Mouse (Mus musculus) liver, postnatal 0 days (tissue): Measurements from ENCODE around the gene Txnip. TPM values are rescaled to one million over a fixed set of nuclear protein-coding genes. Genes with fewer than 3 reads are reported as not detected.

Experiments used
- ATAC-seq: fragments of 200-750 bp; cut with Nextera tagmentation; 2 replicates; pipeline ENCODE4 v1.8.0; 2017; ENCODE audit warnings: mild to moderate bottlenecking, moderate library complexity
- DNase-seq: peaks from one replicate; pipeline ENCODE4 v3.0.0-alpha.2; 2016
- H3K27ac ChIP-seq: fragments of 300-500 bp; sonication (generic); 2 replicates; pipeline ENCODE4 v1.5.1; 2014; ENCODE audit warnings: antibody characterized with exemption, moderate library complexity, mild to moderate bottlenecking, low read depth
- H3K27me3 ChIP-seq: fragments of 300-500 bp; sonication (generic); 2 replicates; pipeline ENCODE4 v1.6.1; 2014; ENCODE audit warnings: low read length, control low read depth, mixed read lengths; ENCODE audit not compliant: insufficient read depth
- H3K36me3 ChIP-seq: fragments of 300-500 bp; sonication (generic); replicated peaks from 2 replicates; pipeline ENCODE4 v1.6.1; 2014; ENCODE audit warnings: mild to moderate bottlenecking, control low read depth, low read length, moderate library complexity, mixed read lengths; ENCODE audit not compliant: insufficient read depth
- H3K4me1 ChIP-seq: fragments of 300-500 bp; sonication (generic); 2 replicates; pipeline ENCODE4 v1.6.1; 2014; ENCODE audit warnings: antibody characterized with exemption, mild to moderate bottlenecking, control low read depth; ENCODE audit not compliant: insufficient read depth
- H3K4me2 ChIP-seq: fragments of 300-500 bp; sonication (generic); 2 replicates; pipeline ENCODE4 v1.6.1; 2014; ENCODE audit warnings: low read depth, mild to moderate bottlenecking, low read length, moderate library complexity, mixed read lengths
- H3K4me3 ChIP-seq: fragments of 300-500 bp; sonication (generic); 2 replicates; pipeline ENCODE4 v1.5.1; 2014; ENCODE audit warnings: low read depth, low read length
- H3K9ac ChIP-seq: fragments of 300-500 bp; sonication (generic); replicated peaks from 2 replicates; pipeline ENCODE4 v1.6.1; 2014; ENCODE audit warnings: mild to moderate bottlenecking, moderate library complexity
- H3K9me3 ChIP-seq: fragments of 300-500 bp; sonication (generic); 2 replicates; pipeline ENCODE4 v1.6.1; 2016; ENCODE audit warnings: mild to moderate bottlenecking, control low read depth, low read length, mixed read lengths
- CTCF ChIP-seq: sonication (generic); IDR thresholded peaks from 2 replicates; pipeline ENCODE4 v1.5.1; 2016; ENCODE audit warnings: antibody characterized with exemption, low read depth
- EP300 ChIP-seq: IDR thresholded peaks from 2 replicates; pipeline ENCODE4 v1.6.1; 2016; ENCODE audit warnings: antibody characterized with exemption, low read depth, mild to moderate bottlenecking
- WGBS: fragments of 180-500 bp; shearing (Covaris S2); extraction: QIAGEN DNeasy Blood & Tissue Kit; methylation state at CpG from one replicate; pipeline ENCODE4 v1.1.7; 2014; ENCODE audit not compliant: insufficient replicate concordance; 5-methylcytosine and 5-hydroxymethylcytosine counted together
- polyA plus RNA-seq: library from polyadenylated mRNA; unstranded; fragments of >200 nt; fragmentation: Nextera tagmentation; extraction: Ambion mirVana; gene quantifications from 2 replicates; pipeline ENCODE4 v1.2.1, GENCODE M21; 2015

The Txnip gene
- polyA plus RNA-seq, 1 experiment from 2014 or later = 72.4 TPM

DNA sequence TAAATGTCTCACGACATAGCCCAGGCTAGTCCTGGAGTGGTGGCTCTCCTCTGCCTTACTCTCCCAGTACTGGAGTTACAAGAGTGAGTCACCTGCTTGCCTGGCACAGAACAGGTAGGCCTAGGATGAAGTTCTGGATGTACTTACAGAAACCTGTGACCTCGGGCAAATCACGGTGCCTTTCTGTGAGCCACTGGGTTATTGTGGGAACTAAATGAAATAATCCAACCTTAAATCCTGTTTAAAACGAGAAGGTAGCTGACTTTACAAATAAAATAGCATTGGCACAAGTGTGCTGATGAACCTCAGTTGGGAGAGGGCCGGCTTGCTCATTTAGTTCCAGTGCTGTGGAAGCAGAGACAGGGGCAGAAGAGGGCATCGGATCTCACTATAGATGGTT is 3.5 kb upstream of the Txnip start:
- DNase-seq (no peak), ATAC-seq (no peak)
- Histone ChIP-seq H3K4me1 (peaks cover 25% of the 10 kb centered on the region), H3K4me3 (no peak overlapping the region), H3K27ac (peak overlapping the region; percentile 99), H3K9ac (peak overlapping the region; percentile 3; the same call in 1 of the 2 replicates), H3K36me3 (peaks cover 2% of the 10 kb centered on the region; the same call in 1 of the 2 replicates), H3K9me3 (no peaks in the 10 kb centered on the region), H3K27me3 (no peaks in the 10 kb centered on the region), H3K4me2 (no peak overlapping the region)
- TF ChIP-seq EP300 (no peak), CTCF (no peak)
- WGBS = 80% methylated on average over 6 of the region's 6 CpGs

DNA sequence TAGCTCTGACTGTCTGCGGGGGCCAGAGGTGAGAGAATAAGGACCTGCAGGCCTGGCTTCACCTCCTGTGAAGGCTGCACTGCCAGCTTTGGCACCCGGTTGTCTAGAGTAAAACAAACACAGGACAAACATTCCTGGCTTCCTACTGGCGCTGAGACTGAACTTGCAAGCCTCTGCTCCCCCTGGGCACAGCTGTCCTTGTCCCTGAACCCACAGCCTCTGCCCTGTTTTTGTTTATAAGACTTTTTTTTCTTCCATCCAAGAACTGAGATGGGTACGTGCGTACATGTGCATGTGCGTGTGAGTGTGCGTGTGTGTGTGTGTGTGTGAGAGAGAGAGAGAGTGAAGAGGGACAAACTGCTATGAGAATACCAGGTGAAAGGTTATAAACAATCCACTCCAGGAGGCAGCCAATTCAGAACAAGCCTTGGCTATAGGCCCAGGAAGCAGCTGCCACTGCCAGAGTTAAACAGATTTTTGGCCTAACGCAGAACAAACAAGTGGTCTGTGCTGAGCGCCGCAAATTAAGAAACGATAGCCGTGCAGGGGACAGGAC is 2.6 kb upstream of the Txnip start:
- peak; percentile 60 for ATAC-seq
- DNase-seq = peak; percentile 66

DNA sequence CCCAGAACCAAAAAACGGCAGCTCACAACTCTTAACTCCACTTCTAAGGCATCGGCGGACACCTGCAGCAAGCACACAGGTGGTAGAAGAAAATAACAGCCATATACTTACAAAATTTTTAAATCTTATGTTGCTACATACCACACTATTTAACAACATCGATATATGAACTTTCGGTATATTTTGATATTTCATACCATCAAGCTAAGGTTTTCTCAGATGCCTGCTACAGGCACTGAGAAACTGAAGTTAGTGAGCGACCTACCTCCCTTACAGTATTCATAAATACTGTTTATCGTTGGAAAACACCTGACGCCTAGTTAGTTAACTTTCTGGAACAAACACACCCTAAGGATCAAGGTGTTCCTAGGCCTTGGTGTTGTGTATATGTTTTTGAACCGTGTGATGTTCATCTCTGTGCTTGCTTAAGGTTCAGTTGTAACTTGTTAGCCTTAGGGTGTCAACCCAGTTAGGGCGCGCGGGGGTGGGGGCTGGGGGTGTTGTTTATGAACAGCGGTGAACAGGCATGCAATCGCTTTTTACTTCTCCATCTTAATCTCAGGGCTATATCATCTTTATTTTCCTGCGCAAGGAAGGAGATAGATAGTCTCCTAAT is 1.6 kb upstream of the Txnip start:
- H3K9ac ChIP-seq = peak overlapping the region; percentile 86; the same call in 1 of the 2 replicates
- H3K36me3 ChIP-seq = peaks cover 20% of the 10 kb centered on the region
- TF ChIP-seq EP300 (peak; percentile 92), CTCF (no peak)
- H3K4me3 ChIP-seq = peak overlapping the region; percentile 91
- H3K27ac ChIP-seq = peak overlapping the region; percentile 99
- 62% methylated on average over 15 of the region's 15 CpGs for WGBS
- H3K4me2 ChIP-seq = peak overlapping the region; percentile 83
- H3K27me3 ChIP-seq = no peaks in the 10 kb centered on the region
- peak; percentile 62 for DNase-seq
- peaks cover 25% of the 10 kb centered on the region for H3K4me1 ChIP-seq
- peak; percentile 3 for ATAC-seq
- H3K9me3 ChIP-seq = no peaks in the 10 kb centered on the region

More for the DNA sequence above, 2.6 kb upstream of the Txnip start:
- Histone ChIP-seq H3K4me1 (peaks cover 27% of the 10 kb centered on the region), H3K27ac (peak overlapping the region; percentile 99), H3K4me2 (peak overlapping the region; percentile 34; the same call in 1 of the 2 replicates), H3K27me3 (no peaks in the 10 kb centered on the region), H3K9me3 (no peaks in the 10 kb centered on the region), H3K9ac (peak overlapping the region; percentile 45; the same call in 1 of the 2 replicates), H3K36me3 (peaks cover 11% of the 10 kb centered on the region), H3K4me3 (no peak overlapping the region)
- TF ChIP-seq CTCF = no peak
- TF ChIP-seq EP300 = peak; percentile 91
- 53% methylated on average over 12 of the region's 12 CpGs for WGBS

DNA sequence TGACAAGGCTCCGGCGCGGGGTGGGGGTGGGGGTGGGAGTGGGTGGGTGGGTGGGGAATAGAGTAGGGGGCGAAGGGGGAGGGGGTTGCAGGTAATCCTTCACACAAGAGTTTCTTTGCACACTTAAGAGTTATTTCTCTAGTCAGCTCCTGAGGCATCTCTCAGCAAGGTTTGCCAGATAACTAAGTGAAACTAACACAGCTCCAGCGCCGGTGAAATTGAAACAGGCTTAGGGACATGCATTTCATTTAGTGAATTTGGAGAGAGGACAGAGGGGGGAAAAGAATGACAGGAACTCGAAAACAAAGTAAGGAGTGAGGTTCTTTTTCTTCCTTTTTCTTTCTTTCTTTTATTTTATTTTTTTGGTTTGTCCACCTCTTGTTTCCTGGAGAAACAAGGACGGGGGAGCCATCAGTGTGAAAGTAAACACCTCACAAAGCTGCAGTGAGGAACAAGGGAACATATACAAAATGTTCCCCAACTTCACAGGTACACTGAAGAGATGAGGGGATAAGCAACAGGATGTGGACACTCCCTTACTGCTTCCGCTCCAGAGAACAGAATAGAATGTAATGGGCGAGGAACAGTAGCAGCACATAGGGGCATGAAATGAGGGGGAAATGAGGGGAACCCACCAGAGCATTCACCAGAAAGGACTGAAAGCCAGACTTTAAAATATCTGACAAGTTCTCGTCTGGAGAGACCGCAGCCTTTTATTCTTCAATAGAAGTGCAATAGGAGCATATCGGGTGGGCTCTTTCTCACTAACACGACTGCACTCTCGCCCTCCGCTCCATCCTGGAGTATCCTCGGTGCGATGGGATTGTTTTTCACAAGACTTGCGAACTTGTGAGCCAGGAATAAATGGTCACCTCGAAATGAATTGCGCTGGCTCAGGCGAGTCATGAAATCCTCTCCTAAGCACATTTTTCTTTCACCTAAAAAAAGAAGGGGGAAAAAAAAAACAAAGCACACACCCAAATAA is 814 bp upstream of the Txnip start:
- no peaks in the 10 kb centered on the region for H3K9me3 ChIP-seq
- DNase-seq (peak; percentile 26), ATAC-seq (no peak)
- 3% methylated on average over 22 of the region's 22 CpGs for WGBS
- peaks cover 25% of the 10 kb centered on the region for H3K36me3 ChIP-seq
- H3K4me2 ChIP-seq = peak overlapping the region; percentile 83
- H3K9ac ChIP-seq = peak overlapping the region; percentile 86
- peaks cover 17% of the 10 kb centered on the region for H3K4me1 ChIP-seq
- H3K27ac ChIP-seq = peak overlapping the region; percentile 99
- TF ChIP-seq CTCF (no peak), EP300 (no peak)
- H3K4me3 ChIP-seq = peak overlapping the region; percentile 91
- H3K27me3 ChIP-seq = no peaks in the 10 kb centered on the region

DNA sequence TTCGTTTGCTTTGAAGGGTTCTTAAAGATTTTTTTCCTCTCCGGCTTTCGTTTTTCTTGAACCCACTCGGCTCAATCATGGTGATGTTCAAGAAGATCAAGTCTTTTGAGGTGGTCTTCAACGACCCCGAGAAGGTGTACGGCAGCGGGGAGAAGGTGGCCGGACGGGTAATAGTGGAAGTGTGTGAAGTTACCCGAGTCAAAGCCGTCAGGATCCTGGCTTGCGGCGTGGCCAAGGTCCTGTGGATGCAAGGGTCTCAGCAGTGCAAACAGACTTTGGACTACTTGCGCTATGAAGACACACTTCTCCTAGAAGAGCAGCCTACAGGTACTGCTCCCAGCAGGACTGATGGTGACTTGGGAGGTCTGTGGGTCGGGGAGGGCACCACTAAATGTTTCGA is 402 bp downstream of the Txnip start:
- ATAC-seq = no peak
- peaks cover 25% of the 10 kb centered on the region for H3K36me3 ChIP-seq
- no peak for TF ChIP-seq CTCF
- TF ChIP-seq EP300 = no peak
- H3K9me3 ChIP-seq = no peaks in the 10 kb centered on the region
- WGBS = 0% methylated on average over 17 of the region's 17 CpGs
- DNase-seq = peak; percentile 62
- H3K4me3 ChIP-seq = peak overlapping the region; percentile 91
- H3K4me2 ChIP-seq = peak overlapping the region; percentile 70
- no peaks in the 10 kb centered on the region for H3K27me3 ChIP-seq
- peak overlapping the region; percentile 99 for H3K27ac ChIP-seq
- H3K4me1 ChIP-seq = peaks cover 16% of the 10 kb centered on the region; the same call in 1 of the 2 replicates
- peak overlapping the region; percentile 98 for H3K9ac ChIP-seq
